Comparison of ENCODE assay signal across 8 mouse cellular contexts in the genomic region with DNA sequence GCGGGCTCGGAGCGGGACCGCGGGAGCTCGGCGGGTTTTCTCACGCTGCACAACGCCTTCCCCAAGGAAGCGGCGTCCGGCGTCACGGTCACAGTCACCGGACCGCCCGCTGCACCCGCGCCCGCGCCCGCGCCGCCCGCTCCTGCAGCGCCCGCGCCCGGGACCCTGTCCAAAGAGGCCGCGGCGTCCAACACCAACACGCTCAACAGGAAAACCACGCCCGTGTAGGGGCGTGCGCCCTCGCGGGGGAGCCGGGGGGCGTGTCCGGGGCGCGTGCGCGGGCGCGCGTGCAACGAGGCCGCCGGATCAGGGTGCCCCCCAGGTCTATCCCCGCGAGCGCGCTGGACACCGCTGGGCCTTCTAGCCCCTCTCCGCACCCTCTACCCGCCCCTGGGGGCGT. TPM values are rescaled to one million over a fixed set of nuclear protein-coding genes. Genes with fewer than 3 reads are reported as not detected.
DNase-seq lines count a peak whose midpoint lies in the region; ATAC-seq and TF ChIP-seq lines count a peak whose summit lies in the region.

No protein-coding gene starts in this region.

- H3K4me1 ChIP-seq in lung, embryonic 15.5 days, result peaks cover 14% of the 10 kb centered on the region
- 0 out of 2 replicates have a peak, but pooled peaks cover 1% of the 10 kb centered on the region for H3K4me1 ChIP-seq in small intestine, adult 2 months (ENCODE audit: control insufficient read depth, insufficient read depth, insufficient read length, low read length)

- peak overlapping the region; percentile 39 for H3K9ac ChIP-seq in lung, embryonic 15.5 days

- peak overlapping the region; percentile 99 for H3K4me2 ChIP-seq in lung, embryonic 15.5 days

- intact Hi-C loops in gastrocnemius, postnatal 14 days (cut with DNase I; ENCODE audit: low total_unique reads), result no loop called here

- no peak overlapping the region for H3K27ac ChIP-seq in lung, embryonic 15.5 days
- no peak overlapping the region for H3K27ac ChIP-seq in small intestine, adult 2 months (ENCODE audit: insufficient read depth, low read depth, low read length)

- no peak for TF ChIP-seq CTCF in small intestine, adult 2 months (IDR thresholded peaks at IDR 0.05; ENCODE audit: extremely low read depth, insufficient read length, insufficient replicate concordance, low read depth, low read length)

- no peaks in the 10 kb centered on the region for H3K9me3 ChIP-seq in lung, embryonic 15.5 days

- H3K36me3 ChIP-seq in lung, embryonic 15.5 days, result no peaks in the 10 kb centered on the region
- no peaks in the 10 kb centered on the region for H3K36me3 ChIP-seq in small intestine, adult 2 months (ENCODE audit: control insufficient read depth, insufficient read depth, low read length)

- TF ChIP-seq POLR2A in small intestine, adult 2 months (IDR thresholded peaks at IDR 0.05; ENCODE audit: low read depth, low read length), result no peak

- peak overlapping the region; percentile 53 for H3K4me3 ChIP-seq in lung, embryonic 15.5 days
- H3K4me3 ChIP-seq in small intestine, adult 2 months (ENCODE audit: low read depth, low read length), result peak overlapping the region; percentile 54

- ATAC-seq in lung, embryonic 15.5 days (ENCODE audit: borderline replicate concordance, extremely low read depth, low FRiP score, low TSS enrichment), result peak; percentile 40

- H3K27me3 ChIP-seq in lung, embryonic 15.5 days, result peaks cover 87% of the 10 kb centered on the region
- H3K27me3 ChIP-seq in small intestine, adult 2 months (ENCODE audit: control insufficient read depth, insufficient read depth, low read length), result peaks cover 31% of the 10 kb centered on the region

- DNase-seq in cerebellum, adult 11-12 months, result peak; percentile 36
- DNase-seq in cerebellum, adult 9-10 months, result no peak
- DNase-seq in adrenal gland, postnatal 36 days, result peak; percentile 74 to 81
- peak; percentile 19 for DNase-seq in gastrocnemius, postnatal 14 days
- DNase-seq in kidney, adult 18-20 months, result peak; percentile 49
- no peak for DNase-seq in frontal cortex, postnatal 14 days (ENCODE audit: low spot score in 2 of 2)

- under 1% methylated on average over 49 of the region's 60 CpGs for WGBS in lung, embryonic 15.5 days
- WGBS in small intestine, adult 2 months, result 2% methylated on average over 51 of the region's 60 CpGs

RNA-seq across cellular contexts. Expression of gene Cacng6, which starts 8.6 kb away (rescaled TPM):
- not detected for total RNA-seq in adrenal gland, postnatal 36 days (2021)
- 10 to 100 TPM; 79.3 to 91.5 TPM for total RNA-seq in gastrocnemius, postnatal 14 days (2021)
- polyA plus RNA-seq in lung, embryonic 15.5 days (2015; fragmentation: Nextera tagmentation; extraction: Ambion mirVana), result 0.30 TPM in 1 of 2 replicates, not detected in the other
- 0.04 TPM in 1 of 2 replicates, not detected in the other for polyA plus RNA-seq in small intestine, adult 2 months (2012; rRNA removed)

RNA-seq across cellular contexts. Expression of gene Cacng8, which starts 24.9 kb away (rescaled TPM):
- total RNA-seq in adrenal gland, postnatal 36 days (2021), result 1 to 10 TPM; 2.0 to 5.1 TPM
- not detected for total RNA-seq in gastrocnemius, postnatal 14 days (2021)
- polyA plus RNA-seq in lung, embryonic 15.5 days (2015; fragmentation: Nextera tagmentation; extraction: Ambion mirVana), result 2.2 and 2.4 TPM in 2 replicates
- polyA plus RNA-seq in small intestine, adult 2 months (2012; rRNA removed), result 0.60 and 0.77 TPM in 2 replicates

Comparison
In these comparisons a context has a peak if more than half of its experiments do, and no peak if none do; other contexts are left out.
1. DNase-seq: peak in cerebellum, adult 11-12 months (single experiment), adrenal gland, postnatal 36 days (2 of 2), gastrocnemius, postnatal 14 days (single experiment) and kidney, adult 18-20 months (single experiment); none in cerebellum, adult 9-10 months (single experiment) and frontal cortex, postnatal 14 days (0 of 2).
2. RNA of gene Cacng6, which starts 8.6 kb away (total RNA-seq): 79.3 to 91.5 TPM in gastrocnemius, postnatal 14 days; not detected in adrenal gland, postnatal 36 days; every median in the first group is over 10 times any median in the second.